Mouse (Mus musculus): Measurements from ENCODE around the gene Plxnb1.

The Plxnb1 gene

DNA sequence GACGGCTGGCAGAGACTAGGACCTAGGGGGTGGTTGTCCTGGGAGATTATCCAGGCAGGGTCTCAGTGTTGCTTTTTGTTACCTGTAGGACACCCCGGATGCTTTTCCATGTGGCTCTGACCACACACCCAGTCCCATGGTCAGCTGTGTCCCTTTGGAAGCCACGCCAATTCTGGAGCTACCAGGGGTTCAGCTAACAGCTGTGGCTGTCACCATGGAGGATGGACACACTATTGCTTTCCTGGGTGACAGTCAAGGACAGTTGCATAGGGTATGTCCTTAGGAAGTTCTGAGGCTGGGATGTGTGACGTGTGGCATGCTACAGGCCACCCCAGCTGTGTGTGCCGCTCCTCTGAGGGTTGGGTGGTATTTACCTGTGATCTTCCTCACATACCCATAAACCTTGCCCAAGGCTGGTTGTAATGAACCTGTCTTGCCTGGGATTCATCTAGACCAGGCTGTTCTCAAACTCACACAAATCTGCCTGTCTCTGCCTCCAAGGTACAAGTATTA lies 6.8 kb downstream of the Plxnb1 start:
- DNase-seq (ENCODE audit: low read depth, low spot score) = no peak

DNA sequence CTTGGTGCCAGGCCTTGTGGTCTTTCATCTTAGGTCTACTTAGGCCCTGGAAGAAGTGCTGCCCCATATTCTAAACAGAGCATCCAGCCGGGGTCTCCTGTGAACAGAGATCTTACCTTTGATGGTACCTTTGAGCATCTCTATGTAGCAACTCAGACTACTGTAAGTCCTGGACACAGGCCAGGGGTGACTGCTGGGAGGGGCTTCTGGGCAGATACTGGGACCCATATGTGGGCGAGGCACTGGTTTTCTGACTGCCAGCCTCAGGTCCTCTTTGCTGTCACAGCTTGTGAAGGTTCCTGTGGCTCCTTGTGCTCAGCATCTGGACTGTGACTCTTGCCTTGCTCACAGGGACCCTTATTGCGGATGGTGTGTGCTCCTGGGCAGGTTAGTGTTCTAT lies 7.4 kb downstream of the Plxnb1 start:
- no peak for DNase-seq (ENCODE audit: low read depth, low spot score)

DNA sequence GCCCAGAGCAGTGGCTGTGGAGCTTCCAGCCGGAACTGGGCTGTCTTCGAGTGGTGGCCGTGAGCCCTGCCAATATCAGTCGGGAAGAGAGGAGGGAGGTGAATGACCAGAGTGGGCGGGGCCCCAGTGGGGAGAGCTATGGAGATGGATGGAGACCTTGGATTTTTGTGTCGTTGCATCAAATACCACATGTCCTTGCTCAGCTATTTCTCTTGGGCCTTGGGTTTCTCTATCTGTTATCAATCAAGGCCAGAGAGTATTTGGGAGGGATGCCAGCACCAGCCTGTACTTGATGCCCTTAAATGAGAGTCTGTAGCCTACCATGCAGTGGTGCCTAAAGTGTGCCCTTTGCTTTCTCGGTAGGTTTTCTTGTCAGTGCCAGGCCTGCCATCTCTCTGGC lies 8.1 kb downstream of the Plxnb1 start:
- DNase-seq (ENCODE audit: low read depth, low spot score) = no peak

DNA sequence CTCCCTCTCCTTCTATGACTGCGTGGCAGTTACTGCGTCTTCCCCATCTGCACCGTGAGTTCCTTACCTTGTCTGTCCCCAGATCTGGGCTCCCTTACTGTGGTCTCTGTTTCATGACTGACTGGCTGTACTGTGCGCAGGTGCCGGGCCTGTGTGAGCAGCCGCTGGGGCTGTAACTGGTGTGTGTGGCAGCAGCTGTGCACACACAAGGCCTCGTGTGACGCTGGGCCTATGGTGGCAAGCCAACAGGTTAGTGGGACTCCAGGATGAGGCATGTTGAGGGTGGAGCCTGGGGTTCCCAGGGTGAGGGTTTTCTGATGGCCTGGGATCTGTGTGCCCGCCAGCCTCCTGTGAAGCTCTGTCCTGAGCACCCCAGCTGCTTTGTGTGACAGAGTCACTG lies 8.9 kb downstream of the Plxnb1 start:
- DNase-seq (ENCODE audit: low read depth, low spot score) = no peak

DNA sequence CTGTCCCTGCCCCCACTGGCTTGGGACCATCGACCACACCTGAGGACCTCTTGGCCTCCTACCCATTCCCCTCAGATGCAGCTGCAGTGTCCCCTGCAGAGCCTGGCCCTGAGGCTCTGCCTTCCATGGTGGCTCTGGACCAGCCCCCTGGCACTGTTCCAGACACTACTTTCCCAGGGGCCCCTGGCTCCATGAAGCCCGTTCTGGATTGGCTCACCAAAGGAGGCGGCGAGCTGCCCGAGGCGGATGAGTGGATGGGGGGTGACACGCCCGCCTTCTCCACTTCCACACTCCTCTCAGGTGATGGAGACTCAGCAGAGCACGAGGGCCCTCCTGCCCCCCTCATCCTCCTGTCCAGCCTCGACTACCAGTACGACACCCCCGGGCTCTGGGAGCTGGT lies 9.8 kb downstream of the Plxnb1 start:
- no peak for DNase-seq (ENCODE audit: low read depth, low spot score)

DNA sequence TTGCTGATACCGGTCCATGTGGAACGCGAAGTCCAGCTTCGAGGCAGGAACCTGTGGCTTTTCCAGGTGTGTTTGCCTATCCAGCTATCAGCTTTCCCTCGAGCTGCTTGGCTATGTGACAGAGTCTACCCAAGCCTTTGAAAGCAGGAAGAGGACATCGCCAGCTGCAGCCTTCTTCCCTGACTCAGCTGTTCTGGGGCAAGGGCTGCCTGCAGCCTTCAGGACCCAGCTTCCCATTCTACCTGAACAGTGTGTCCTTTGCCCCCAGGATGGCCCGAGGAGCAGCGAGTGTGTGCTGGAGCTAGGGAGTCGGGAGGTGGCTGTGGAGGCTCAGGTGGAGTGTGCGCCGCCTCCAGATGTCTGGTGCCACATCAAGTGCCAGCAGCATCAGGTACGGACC lies 10.5 kb downstream of the Plxnb1 start:
- no peak for DNase-seq (ENCODE audit: low read depth, low spot score)

DNA sequence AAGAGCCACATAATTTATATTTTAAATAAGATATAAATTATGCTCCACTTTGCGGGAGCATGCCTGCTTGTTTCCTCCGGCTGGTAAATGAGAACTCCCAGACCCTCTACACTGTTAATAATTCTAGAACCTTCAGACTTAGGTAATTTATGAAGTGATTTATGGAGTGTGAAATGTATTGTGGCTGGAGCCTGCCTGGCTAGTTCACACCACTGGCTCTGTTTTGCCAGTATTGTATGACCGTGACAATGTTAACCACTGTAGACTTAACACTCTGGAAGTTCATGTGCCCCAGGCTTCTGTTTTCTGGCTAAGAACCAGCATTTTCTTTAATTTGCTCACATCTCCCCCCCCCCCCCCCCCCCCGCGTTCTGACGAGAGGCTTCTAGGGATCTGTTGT lies 12.2 kb downstream of the Plxnb1 start:
- no peak for DNase-seq (ENCODE audit: low read depth, low spot score)

DNA sequence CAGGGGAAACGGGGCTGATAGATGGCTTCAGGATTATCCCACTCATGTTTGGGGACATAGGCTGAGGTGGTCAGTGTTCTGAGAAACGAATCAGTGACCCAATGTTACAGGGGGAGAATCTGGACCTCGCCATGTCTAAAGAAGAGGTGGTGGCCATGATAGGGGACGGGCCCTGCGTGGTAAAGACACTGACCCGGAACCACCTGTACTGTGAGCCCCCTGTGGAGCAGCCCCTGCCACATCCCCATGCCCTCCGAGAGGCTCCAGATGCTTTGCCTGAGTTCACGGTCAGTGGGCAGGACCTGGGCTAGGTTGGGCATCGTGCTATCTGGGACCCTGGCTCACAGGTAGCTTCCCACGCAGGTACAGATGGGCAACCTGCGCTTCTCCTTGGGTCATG lies 15.1 kb downstream of the Plxnb1 start:
- DNase-seq (ENCODE audit: low read depth, low spot score) = no peak

DNA sequence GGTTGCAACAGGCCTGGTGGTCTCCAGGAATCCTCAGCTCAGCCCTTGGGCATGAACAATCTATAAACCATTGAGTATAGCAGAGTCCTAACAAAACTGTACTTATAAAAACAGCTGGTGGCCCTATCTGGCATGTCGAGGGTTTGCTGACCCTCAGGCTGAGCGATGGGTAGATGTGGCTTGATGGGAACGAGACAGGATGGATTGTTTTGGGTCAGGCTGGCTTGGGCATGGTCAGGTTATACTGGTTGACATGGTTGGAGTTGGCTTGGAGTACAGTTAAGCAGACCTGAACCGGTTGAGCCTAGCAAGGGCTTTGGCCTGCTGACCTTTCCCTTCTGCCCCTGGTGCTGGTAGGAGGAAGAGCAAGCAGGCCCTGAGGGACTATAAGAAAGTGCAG lies 15.9 kb downstream of the Plxnb1 start:
- DNase-seq (ENCODE audit: low read depth, low spot score) = no peak

DNA sequence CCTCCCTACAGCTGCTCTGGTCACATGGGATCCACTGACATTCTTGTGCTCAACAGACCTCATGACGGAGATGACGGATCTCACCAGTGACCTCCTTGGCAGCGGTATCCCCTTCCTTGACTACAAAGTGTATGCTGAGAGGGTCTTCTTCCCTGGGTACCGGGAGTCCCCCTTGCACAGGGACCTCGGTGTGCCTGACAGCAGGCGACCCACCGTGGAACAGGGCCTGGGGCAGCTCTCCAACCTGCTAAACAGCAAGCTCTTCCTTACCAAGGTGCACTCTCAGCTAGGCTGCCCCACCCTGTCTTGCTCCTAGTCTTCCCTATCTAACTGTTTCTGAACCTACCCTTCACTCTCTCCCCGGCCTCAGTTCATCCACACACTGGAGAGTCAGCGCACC lies 16.4 kb downstream of the Plxnb1 start:
- no peak for DNase-seq (ENCODE audit: low read depth, low spot score)

DNA sequence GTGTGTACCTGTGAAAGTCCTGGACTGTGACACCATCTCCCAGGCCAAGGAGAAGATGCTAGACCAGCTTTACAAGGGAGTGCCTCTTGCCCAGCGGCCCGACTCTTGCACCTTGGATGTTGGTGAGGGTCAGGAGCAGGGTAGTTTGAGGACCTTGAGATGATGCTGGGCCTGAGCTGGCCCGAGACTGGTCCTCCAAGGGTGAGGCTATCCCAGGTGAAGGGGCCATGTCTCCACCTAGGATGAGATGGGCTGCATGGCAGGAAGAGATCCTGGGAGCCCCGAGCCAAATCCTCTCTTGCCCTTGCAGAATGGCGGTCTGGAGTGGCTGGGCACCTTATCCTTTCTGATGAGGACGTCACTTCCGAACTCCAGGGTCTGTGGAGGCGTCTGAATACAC lies 18.1 kb downstream of the Plxnb1 start:
- no peak for DNase-seq (ENCODE audit: low read depth, low spot score)

DNA sequence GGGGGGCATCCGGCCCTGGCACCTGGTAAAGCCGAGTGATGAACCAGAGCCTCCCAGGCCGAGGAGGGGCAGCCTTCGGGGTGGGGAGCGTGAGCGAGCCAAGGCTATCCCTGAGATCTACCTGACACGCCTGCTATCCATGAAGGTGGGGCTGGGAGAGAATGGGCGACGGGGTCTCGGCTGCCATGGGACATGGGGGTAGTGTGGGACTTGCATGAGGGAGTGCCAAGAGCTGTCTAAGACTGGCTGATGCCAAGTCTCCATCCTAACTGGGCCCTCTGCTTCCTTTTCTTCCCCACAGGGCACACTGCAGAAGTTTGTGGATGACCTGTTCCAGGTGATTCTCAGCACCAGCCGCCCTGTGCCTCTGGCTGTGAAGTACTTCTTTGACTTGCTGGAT lies 19.1 kb downstream of the Plxnb1 start:
- no peak for DNase-seq (ENCODE audit: low read depth, low spot score)

DNA sequence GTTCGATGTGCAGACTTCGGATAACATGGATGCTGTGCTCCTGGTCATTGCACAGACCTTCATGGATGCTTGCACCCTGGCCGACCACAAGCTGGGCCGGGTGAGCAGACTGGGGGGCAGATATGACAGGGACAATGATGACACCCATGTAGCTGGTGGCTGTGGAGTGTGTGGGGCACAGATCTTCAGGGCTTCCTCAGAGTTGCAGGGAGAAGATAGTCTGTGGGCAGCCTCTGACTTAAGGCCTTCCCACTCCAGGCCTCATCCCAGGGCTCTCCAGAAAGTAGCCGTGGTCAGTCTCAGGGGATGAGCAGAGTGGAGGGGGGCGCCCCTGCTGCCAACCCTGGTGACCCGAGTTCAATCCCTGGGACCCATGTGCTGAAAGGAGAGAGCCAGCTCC lies 19.7 kb downstream of the Plxnb1 start:
- DNase-seq (ENCODE audit: low read depth, low spot score) = no peak

DNA sequence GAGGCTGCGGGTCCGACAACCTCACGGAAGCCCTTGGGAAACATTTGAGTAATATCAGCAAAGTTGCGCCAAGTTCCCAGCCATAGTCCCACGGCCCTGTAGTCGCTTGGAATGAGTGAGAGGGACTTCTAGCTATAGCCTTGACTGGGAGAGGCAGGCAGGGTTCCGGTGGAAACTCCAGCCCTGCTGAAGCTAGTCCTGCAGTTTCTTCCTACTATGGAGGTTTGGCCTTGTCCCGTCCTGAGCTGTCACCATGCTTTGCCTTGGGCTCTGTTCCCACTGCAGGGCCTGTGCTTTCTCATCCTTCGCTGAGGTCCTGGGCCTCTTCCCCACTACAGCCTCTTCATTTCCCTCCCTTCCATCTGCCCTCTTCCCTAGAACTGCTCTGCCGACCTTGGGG lies 21.0 kb downstream of the Plxnb1 start:
- DNase-seq (ENCODE audit: low read depth, low spot score) = no peak

DNA sequence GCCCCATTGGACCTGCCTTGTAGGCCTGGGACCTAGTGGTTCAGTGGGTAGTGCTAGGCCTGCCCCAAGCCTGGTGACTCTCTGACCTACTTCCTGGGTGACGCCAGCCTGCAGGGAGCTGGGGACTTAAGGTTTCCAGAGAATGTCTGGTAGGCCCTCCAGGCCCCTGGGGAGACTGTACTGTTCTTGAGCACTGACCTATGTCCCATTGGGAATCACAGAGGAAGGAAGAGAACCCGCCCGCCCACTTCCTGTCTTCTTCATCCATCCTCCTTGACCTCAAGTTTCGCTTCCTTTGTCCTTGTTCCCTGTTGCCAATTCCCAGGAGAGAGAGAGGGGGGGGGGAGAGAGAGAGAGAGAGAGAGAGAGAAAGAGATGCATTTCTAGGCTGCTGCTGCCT lies 22.9 kb downstream of the Plxnb1 start:
- DNase-seq (ENCODE audit: low read depth, low spot score) = no peak

DNA sequence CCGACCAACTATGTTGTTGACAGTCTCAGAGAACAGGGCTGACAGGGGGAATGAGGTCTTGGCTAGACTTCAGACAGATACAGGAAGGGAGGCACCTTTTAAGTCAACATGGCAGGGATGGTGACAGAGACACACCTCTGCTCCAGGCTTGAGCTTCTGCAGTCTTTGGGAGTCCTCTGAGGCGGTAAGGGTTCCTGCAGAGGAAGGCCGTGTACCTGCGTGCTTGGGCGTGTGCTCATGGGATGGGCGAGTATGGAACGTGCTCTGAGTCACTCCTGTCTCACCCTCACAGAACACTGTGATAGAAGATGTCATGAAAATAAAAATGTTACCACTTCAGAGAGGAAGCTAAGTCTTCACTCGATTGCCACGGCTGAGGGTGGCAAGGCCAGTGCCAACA lies 24.4 kb downstream of the Plxnb1 start:
- no peak for DNase-seq (ENCODE audit: low read depth, low spot score)

DNA sequence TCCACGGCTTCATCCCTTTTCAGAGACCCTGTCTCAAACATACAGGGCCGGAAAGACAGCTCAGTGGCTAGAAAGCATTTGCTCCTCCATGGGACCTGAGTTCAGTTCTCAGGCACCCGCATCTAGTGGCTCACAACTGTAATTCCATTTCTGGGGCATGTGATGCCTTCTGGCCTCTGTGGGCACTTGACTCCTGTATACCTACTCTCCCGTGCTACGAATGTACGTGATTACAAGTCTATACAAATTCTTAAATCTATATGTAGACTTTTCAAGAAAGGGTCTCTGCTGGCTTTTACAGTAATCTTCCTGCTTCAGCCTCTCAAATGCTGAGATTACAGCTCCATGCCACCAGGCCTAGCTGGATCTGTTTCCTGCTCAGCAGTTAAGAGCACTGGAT lies 25.8 kb downstream of the Plxnb1 start:
- no peak for DNase-seq (ENCODE audit: low read depth, low spot score)

DNA sequence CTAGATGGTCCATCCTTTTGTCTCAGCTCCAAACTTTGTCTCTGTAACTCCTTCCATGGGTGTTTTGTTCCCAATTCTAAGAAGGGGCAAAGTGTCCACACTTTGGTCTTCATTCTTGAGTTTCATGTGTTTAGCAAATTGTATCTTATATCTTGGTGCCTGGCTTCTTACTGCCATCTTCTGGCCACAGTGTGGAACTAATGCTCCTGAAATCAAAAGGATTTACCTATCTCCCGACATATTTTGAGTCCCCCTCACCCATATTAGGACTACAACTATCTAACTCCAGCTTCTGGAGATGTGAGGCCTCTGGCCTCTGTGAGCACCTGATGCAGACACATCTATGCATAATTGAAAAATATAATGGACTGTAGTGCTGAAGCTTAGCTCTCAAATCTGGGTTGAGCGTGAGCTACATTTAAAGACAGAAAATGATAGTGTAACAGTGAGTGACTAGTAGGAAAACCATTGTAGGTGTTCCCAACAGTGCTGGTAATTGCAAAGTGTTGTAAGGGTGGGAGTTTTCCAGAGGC lies 27.4 kb downstream of the Plxnb1 start:
- peak; percentile 55 for DNase-seq (ENCODE audit: low read depth, low spot score)

DNA sequence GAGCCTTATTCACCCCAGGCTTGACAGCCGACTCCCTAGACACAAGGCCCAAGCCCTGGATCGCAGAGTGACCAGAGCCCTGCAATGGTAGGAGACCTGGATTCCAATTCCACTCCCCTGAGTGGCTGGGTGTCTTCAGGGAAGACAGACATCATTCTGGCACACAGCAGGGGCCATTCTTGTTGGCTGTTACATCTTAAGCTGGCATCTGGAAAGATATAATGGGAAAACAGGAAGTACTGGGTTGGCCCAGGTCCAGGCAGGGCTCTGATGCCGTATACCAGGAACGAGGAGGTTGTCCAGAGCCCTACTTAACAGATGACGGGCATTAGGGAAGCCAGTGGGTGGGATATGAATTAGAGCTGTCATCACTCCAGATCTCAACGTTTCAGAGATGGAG lies 28.1 kb downstream of the Plxnb1 start:
- no peak for DNase-seq (ENCODE audit: low read depth, low spot score)

DNA sequence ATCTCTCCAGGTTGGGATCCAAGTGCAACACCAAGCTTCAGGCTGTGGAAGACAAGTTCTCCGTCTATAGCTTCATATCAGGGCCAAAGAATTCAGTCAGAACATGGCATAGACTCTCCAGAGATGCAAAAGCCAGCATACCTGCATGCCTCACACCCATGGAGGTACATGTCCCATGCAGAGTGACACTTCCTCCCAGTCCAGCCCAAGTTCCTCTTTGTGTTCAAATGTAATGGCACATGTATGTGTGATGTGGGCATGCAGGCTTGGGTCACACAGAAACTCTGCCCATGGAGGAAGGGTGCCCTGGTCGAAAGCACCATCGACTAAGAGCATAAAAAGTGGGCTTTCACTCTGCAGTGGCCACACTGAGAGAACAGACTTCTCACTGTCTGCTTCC lies 29.0 kb downstream of the Plxnb1 start:
- peak; percentile 6 for DNase-seq (ENCODE audit: low read depth, low spot score)

DNA sequence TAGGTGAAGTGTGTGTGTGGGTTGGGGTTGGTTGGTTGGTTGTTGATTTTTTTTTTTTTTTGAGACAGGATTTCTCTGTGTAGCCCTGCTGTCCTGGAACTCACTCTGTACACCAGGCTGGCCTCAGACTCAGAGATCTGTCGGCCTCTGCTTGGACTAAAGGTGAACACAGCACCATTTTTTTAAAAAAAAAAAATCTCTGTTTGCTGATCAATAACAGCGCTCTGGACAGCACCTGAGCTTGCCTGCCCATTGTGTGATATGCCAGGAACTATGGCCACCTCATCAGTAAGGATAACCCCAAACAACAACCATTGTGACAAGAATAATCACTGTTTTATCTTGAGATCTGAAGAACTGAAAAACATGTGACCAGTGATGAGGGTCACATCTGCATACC lies 29.9 kb downstream of the Plxnb1 start:
- DNase-seq (ENCODE audit: low read depth, low spot score) = no peak

DNA sequence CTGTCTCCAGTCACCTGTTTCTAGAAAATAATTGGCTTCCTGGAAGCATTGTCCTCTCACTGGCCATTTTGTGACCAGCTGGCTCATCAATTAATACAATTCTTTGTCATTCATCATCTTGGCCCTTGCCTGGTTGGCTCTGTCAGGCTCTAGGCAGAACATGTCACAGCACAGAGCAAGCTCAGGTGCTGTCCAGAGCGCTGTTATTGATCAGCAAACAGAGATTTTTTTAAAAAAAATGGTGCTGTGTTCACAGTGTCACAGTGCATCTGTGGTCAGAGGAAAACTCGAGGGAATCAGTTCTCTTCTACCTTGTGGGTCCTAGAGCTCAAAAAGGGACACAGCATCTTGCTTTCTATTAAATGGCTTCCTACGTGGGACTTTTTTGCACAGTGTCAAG lies 30.3 kb downstream of the Plxnb1 start:
- no peak for DNase-seq (ENCODE audit: low read depth, low spot score)

DNA sequence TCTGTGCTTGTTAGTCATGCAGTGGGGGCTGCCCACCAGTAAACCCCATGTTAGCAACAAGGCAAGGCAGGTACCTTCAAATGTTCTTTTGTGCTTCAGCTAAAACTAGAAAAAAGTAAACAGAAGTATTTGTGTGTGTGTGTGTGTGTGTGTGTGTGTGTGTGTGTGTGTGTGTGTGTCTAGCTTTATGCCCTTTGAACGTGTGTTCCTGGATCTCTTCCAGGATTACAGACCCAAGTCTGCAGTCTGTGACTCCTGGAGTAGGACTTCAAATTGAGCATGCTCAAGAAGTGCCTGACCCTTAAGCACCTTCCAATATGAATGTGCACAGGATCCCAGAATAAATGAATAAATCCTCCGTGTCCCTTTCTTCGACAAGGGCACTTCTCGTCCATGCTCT lies 31.9 kb downstream of the Plxnb1 start:
- DNase-seq (ENCODE audit: low read depth, low spot score) = no peak

DNA sequence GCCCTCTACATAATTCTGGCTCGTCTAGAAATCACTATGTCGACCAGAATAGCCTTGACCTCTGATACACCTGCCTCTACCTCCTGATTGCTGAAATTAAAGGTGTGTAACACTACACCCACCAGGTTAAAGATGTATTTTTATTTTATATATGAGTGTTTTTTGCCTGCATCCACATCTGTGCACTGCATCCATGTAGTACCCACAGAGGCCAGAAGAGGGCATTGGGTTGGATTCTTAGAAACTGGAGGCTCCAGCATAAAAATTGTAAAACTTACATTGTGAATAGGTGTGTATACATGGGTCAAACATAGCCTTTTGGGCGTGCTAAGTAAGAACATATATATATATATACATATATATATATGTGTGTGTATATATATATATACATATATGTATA lies 33.0 kb downstream of the Plxnb1 start:
- peak; percentile 10 for DNase-seq (ENCODE audit: low read depth, low spot score)

DNA sequence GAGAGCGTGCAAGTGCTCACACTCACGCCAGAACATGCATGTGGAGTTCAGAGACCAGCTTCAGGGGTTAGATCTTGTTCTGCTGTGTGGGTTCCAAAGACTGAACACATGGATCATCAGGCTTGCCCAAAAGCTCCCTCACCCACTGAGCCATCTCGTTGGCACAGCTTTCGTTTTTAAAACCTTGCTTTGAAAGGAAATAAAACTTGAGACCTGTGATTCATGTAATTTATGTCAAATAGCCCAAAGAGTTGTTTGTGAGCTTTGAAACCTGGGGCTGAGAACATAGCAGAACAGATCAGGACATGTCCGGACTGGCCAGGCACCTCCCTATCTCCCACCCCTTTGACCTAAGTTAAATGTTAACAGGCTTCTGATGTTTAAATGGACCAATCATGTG lies 34.9 kb downstream of the Plxnb1 start:
- DNase-seq (ENCODE audit: low read depth, low spot score) = no peak

All from A20 (cell line).